Mouse (Mus musculus) heart, adult 9 months (tissue): ENCODE measurements around the gene Lrfn1.
"Not testable (repeated sequence)": the region's sequence is repeated elsewhere in the genome, so short reads cannot be mapped to it uniquely, and the experiment has no call there.

Source experiments
- DNase-seq, 2 experiments: peaks; one replicate each; pipeline ENCODE4 v3.0.0; 2022; ENCODE audit warnings: low spot score in 2 of 2

The Lrfn1 gene

GRCm38 (mm10) chr7:28447101-28447830 is 4.5 kb upstream of the Lrfn1 start:
- no peak for DNase-seq

DNA sequence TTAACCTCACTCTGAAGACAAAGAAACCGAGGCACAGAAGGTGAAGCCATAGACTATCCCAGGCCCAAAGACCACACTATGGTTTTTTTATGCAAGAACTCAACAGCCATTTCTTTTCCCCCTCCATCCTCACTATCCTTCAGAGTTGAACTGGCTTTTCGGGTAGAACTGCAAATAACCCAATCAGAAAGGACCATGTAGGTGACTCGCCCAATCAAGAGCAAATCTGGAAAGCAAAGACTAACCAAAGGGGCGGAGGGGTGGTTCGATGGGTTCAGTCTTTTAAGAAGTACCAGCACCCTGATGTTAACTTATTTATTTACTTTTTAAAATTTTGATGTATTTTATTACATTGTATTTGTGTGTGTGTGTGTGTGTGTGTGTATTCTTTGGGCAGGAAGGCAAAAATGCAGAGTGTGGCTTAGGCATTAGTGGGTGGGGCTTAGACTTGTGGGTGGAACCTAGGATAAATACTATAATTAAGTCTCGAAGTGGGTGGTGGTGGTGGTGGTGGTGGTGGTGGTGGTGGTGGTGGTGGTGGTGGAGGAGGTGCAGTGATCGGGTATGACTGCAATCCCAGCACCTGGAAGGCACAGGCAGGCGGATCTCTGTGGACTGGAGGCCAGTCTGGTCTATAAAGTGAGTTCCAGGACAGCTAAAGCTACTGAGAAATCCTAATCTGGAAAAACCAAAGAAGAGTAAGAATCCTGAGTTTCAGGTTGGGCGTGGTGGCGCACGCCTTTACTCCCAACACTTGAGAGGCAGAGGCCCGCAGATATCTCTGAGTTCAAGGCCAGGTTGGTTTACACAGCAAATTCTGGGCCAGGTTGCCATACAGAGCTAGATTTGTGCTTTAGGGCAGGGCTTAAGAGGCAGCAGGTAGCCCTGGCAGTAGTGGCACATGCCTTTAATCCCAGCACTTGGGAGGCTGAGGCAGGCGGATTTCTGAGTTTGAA is 3.6 kb upstream of the Lrfn1 start:
- DNase-seq: no peak

GRCm38 (mm10) chr7:28452361-28453005 is 703 bp downstream of the Lrfn1 start:
- no peak for DNase-seq

- DNase-seq: no peak
Measured at GRCm38 (mm10) chr7:28460361-28460760, 8.6 kb downstream of the Lrfn1 start.

GRCm38 (mm10) chr7:28462769-28463168 is 11.0 kb downstream of the Lrfn1 start:
- DNase-seq: no peak

GRCm38 (mm10) chr7:28464416-28465212 is 12.8 kb downstream of the Lrfn1 start:
- no peak for DNase-seq

- no peak for DNase-seq
Measured at GRCm38 (mm10) chr7:28466721-28467212, 15.0 kb downstream of the Lrfn1 start.

- no peak for DNase-seq
Measured at GRCm38 (mm10) chr7:28467213-28467751, 15.5 kb downstream of the Lrfn1 start.

DNA sequence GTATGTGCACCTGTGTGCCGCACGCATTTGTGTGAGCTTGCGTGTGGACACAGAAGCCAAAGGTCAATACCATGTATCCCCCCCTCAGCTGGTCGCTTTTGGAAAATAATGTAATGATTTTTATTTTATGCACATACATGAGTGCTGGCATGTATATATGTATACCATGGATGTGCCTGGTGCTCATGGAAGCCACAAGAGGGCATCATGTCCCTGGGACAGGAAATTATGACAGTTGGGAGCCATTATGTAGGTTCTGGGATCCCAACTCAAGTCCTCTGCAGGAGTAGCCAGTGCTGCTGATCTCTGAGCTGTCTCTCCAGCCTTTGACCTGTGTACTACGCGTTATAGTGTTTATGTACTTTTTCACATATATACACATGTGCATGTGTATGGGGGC is 24.4 kb downstream of the Lrfn1 start:
- DNase-seq: no peak

DNA sequence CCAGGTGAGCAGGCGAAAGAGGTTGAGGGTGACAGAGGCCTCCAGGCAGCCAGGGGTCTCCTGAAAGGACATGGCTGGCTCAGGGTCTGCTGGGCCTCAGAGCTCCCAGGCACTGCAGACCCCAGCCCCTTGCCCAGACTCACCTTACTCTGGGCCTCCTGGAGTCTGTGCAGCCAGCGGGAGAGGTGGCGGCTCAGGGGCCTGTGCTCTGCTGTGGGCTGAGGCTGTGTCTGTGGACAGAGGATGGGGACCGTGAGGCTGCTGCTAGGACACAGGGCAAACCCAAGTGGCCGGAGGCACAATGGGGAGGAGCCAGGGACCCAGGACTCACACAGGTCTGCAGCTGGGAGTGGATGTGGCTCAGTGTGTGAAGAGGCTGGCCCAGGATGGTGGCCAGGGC is 25.6 kb downstream of the Lrfn1 start:
- no peak for DNase-seq

- no peak for DNase-seq
Measured at GRCm38 (mm10) chr7:28478854-28479253, 27.1 kb downstream of the Lrfn1 start.

DNA sequence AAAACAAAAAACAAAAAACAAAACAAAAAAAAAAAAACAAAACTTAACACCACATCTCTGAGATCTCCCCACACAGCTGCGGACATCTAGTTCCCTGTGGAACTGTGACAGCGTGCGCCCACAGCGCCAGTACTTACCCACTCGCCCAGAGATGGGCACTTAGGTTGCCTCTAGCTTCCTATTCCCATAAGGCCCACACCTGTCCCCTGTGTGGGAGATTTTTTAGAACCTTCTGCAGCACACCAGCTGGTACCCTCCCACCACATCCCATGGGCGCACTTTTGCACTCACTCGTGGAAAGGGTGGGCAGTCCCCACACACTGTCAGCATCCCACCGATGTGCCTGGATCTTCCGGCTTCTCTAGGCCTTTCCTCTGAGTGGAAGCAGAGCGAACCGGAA is 31.1 kb downstream of the Lrfn1 start:
- DNase-seq: no peak

DNA sequence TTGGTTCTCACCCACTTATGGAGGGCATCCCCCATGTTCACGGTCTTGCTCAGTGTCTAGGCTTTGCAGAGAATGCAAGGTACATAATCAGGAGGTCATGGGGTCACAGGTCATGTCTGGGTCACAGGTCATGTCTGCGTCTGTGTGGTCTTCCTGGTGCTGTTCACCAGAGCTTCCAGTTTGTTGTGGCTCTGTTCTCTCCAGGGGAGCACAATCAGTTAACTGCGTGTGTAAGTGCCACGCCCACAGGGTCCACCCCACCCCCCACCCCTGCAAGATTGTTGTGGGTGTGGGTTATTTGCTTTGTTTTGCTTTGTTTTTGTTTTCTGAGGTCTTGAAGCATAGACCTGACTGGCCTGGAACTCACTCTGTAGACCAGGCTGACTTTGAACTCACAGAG is 32.4 kb downstream of the Lrfn1 start:
- DNase-seq: no peak

GRCm38 (mm10) chr7:28488030-28488491 is 36.3 kb downstream of the Lrfn1 start:
- DNase-seq: no peak

GRCm38 (mm10) chr7:28490410-28490809 is 38.6 kb downstream of the Lrfn1 start:
- DNase-seq: peak; percentile 8 to 23

- DNase-seq: no peak
Measured at GRCm38 (mm10) chr7:28490903-28491302, 39.1 kb downstream of the Lrfn1 start.

- DNase-seq: no peak
Measured at GRCm38 (mm10) chr7:28492310-28492709, 40.5 kb downstream of the Lrfn1 start.

GRCm38 (mm10) chr7:28495426-28495825 is 43.6 kb downstream of the Lrfn1 start:
- DNase-seq: no peak

- DNase-seq: no peak
Measured at GRCm38 (mm10) chr7:28505585-28505984, 53.8 kb downstream of the Lrfn1 start.

DNA sequence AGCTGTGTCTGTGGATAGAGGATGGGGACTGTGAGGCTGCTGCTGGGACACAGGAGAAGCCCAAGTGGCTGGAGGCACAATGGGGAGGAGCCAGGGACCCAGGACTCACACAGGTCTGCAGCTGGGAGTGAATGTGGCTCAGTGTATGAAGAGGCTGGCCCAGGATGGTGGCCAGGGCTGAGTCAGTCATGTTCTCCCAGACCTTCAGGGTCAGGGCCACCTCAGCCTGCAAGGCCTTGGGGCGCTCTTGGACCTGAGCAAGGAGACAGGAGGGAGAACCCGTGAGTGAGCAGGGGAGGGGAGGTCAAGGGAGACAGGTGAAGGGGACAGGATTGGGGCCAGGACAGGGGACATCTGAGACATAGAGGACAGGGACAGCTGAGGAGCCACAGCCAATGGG is 57.3 kb downstream of the Lrfn1 start:
- not testable (repeated sequence) for DNase-seq

DNA sequence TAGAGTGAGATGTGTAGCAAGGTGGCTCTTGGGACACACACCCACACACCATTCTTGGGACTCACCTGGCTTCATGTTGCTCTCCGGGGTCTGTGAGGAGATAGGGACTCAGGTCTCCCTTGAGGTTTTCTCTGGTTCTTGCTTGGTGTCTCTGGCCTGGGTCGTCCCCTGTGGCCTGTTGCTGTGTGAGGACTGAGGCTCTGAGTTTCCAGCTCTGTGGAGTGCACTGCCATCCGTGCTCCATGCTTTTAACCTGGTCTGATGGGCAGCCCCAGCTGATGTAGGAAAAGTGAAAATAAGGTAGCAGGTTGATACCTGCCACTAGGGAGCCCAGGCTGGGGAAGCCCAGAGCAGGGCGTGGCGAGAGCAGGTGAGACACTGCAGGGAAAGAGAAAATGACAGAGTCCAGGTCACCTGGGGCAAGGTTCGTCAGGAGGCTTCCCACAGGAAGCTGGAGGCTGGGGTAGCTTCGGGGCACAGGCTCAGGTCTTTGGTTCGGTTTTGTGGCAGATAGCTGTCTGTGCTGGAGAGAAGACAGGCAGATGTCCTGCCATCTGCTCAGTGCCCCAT is 58.7 kb downstream of the Lrfn1 start, which contains the start of gene Ifnl2:
Gene Ifnl2 (minus strand): TSS at position 51 of the 570 bp plus-strand sequence.
- not testable (repeated sequence) for DNase-seq
